Mouse (Mus musculus): ENCODE results near the gene Egfr.

Gene Egfr

DNA sequence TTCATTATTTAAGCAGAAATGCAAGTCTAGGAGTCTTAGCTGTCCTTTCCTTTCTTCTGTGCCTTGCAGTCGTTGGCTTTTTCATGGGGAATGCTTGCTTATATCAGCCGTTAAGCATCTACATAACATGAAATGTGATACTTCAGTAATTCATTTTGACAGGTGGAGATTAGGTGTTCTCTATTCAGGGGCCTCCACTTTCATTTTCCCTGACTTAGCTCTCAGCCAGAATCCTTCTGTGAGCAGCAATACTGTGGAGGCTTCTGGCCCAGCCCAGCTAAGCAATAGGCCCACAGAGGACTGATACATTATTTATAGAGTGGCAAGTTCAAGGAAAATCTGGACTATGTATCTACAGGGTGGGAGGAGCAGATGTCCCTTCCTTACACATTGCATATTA is 25.0 kb downstream of the Egfr start:
- no peak for DNase-seq (ENCODE audit: low read depth, low spot score)

DNA sequence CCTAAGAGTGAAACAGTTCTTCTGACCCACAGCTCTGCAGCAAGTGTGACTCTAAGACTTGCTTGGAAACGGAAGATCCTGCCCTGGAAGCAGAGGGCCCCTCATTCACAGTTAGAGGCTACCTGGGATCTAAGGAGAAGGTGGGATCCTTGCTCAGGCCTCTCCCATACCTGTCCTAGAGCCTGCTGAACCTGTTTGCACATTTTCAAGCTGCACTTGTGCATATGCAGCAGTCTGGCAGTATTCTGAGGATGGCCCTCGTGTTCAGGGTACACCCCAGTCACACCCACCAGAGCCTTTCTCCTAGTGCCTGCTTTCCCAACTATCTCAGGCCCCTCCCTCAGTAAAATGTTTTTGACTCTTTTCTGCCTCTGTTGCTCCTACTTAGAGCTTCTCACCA is 29.6 kb downstream of the Egfr start:
- no peak for DNase-seq (ENCODE audit: low read depth, low spot score)

- no peak for DNase-seq (ENCODE audit: low read depth, low spot score)
Observed at GRCm38 (mm10) chr11:16783926-16784659, 32.1 kb downstream of the Egfr start.

GRCm38 (mm10) chr11:16792638-16793585 is 40.9 kb downstream of the Egfr start:
- no peak for DNase-seq (ENCODE audit: low read depth, low spot score)

- DNase-seq (ENCODE audit: low read depth, low spot score) = no peak
Observed at GRCm38 (mm10) chr11:16795012-16795411, 43.0 kb downstream of the Egfr start.

DNA sequence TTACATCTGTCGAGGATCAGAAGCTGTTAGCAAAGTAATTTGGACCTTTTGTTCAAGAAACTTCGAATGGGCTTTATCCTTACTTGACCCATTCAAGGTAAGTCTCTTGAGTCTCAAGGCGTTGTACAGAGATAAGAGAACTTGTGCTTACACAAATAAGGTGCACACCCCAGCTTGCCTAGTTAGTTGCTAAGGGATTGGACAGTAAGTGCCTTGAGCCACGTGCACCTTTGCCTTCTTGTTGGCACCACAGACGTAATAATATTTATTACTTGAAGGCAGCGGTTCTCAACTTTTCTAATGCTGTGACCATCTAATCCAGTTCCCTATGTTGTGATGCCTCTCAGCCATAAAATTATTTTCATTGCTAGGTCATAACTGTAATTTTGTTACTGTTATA is 43.5 kb downstream of the Egfr start:
- no peak for DNase-seq (ENCODE audit: low read depth, low spot score)

DNA sequence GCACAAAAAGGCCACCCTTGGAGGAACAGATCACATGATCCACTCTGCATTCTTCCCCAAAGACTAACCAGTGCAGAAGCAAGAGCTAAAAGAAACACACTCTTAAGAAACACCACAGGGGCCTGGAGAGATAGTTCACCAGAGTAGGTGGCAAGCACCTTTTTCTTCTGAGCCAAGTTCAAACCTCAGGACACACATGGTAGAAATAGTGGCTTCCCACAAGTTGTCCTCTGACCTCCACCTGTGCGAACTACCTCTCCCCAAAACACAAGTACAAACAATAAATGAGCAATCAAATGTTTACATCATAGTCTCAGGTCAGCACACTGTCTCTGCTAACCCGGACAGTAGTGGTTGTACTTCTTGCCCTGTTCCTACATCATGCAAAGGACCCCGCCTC is 45.5 kb downstream of the Egfr start:
- no peak for DNase-seq (ENCODE audit: low read depth, low spot score)

DNA sequence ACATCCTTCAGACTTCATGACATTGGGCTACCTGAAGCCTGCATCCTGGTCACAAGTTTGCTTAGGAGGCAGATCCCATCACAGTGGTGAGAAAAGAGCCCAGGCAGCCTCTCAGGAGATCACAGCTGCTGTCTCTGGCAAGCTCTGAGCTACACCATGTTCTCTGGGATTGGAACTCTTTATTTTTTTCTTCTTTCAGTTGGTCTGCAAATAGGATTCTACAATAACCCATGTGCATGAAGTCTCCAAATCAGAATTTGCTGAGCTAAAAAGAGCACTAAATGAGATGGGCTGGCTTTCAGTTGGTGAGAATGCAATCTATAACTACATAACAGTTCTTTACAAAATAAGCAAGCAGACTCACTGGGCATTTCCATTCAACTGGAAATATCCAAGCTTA is 46.1 kb downstream of the Egfr start:
- peak; percentile 66 for DNase-seq (ENCODE audit: low read depth, low spot score)

DNA sequence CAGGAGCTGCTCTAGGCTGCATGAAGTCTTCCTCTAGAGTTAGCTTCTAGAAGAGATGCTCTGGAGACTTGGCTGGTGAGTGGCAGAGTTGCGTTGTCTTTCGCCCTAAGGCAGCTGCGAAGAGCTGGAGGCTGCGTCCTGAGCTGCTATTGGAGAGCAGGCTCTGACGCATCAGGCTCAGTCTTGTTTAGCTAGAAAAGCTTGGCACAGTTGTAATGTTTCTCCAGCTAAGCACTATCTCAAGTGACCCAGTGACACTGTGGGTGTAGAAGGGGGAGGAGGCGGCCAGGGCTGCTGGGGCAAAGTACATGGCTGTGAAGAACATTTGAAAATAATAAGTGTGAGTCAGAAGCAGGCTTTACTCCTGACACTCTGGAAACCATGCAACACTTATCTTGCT is 48.5 kb downstream of the Egfr start:
- peak; percentile 47 for DNase-seq (ENCODE audit: low read depth, low spot score)

DNA sequence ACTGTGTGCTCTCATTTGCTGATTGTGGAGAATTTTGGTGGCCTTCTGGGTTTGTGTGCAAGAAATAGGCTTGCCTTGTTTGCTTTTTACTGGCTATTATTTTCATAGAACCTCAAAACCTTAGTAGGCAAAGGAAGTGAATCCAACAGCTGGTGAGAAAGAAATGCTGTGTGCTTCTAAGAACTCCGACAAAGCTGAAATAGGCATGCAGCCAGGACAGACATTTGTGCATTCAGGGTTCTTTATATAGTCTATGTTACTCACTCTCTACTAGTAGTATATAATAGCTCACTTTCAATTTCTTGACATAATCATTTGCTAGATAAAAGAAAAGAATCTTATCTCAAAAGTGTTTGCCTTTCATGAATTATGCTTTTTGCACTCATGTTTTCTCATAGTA is 50.7 kb downstream of the Egfr start:
- DNase-seq (ENCODE audit: low read depth, low spot score) = peak; percentile 82

DNA sequence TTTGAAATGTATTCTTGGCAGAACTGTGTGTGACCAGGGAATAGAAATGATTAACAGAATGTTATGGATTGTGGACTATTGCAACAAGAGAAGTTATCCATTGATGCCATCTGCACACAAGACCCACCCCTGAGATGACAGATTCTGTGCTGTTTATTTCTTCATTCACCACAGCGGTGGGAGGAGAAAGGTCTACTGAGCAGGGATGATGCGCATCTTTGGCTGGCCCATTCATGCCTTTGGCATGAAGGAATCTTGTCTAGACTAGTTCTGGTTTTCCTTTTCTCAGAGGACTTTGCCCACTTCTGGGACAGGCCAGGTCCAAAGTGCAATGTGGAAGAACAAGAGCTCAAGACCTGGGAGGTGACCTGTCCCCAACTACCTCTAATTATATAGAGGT is 52.0 kb downstream of the Egfr start:
- DNase-seq (ENCODE audit: low read depth, low spot score) = no peak

- DNase-seq (ENCODE audit: low read depth, low spot score) = no peak
Observed at GRCm38 (mm10) chr11:16805886-16806285, 53.9 kb downstream of the Egfr start.

GRCm38 (mm10) chr11:16809161-16809967 is 57.4 kb downstream of the Egfr start:
- DNase-seq (ENCODE audit: low read depth, low spot score) = no peak

GRCm38 (mm10) chr11:16810086-16810485 is 58.1 kb downstream of the Egfr start:
- peak; percentile 20 for DNase-seq (ENCODE audit: low read depth, low spot score)

GRCm38 (mm10) chr11:16813298-16813697 is 61.3 kb downstream of the Egfr start:
- DNase-seq (ENCODE audit: low read depth, low spot score) = no peak

DNA sequence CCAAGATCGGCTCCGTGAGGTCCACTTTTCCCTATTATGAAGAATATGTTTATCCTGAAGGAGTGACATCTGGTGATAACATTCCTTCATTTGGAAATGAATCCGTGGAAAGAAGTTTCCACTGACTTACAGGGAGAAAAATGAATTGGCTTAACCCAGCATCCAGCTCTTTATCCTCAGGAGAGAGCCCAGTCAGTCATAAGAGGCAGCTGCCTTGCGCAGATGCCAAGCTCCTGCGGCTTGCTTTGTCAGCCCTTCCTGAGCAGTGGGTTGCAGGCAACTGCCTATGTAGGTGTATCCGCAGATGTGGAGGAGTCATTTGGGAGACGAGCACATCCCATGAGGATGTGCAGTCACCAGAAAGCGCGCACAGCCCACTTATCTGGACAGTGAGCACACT is 64.4 kb downstream of the Egfr start:
- DNase-seq (ENCODE audit: low read depth, low spot score) = peak; percentile 25

DNA sequence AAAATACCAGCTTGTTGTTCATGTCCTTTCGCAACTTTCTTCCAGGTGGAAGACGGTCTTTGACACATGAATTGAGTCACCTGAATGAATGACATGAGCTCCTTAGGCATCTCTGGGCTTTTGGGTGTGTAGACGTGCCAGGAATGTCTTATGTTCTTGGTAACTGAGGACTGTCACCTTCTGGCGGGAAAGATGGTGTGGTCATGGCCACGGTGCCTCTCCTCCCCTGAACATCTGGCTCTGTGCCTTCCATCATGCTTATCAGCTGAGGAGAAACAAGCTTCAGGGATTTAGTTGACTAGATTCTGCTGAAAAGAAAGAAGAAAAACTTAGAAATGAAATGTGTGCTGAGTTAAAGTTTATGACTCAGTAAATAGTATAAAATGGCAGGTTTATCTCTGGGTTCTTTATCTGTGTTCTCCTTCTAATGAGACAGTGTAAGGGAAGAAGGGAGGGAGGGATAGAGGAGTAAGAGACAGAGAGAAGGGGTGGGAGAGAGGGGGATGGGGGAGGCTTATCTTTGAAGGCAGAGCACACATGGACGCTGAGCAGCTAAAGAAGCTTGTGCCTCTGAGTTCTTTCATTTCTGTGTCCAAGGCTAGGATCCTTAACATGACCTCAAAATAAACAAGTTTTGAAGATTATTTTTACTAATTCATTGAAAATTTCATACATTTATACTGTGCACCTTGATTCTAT is 65.5 kb downstream of the Egfr start:
- no peak for DNase-seq (ENCODE audit: low read depth, low spot score)

- no peak for DNase-seq (ENCODE audit: low read depth, low spot score)
Observed at GRCm38 (mm10) chr11:16819424-16819823, 67.4 kb downstream of the Egfr start.

DNA sequence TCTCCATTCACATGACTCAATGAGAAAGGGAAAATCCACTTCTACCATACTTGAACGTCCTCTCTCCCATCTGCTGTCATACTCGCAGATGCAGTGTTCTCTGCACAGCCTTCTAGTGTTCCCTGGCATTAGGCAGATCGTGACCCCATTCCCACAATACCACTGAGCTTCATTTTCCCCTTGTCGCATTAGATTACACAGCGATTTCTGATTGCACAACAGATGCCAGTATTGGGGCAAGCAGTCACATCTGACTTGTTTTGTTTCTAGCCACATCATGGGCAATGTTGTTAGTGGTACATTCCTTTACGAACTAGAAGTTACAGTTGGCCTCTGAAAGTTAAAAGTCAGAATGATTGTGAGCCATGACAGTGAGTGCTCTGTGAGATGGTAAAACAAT is 68.1 kb downstream of the Egfr start:
- no peak for DNase-seq (ENCODE audit: low read depth, low spot score)

DNA sequence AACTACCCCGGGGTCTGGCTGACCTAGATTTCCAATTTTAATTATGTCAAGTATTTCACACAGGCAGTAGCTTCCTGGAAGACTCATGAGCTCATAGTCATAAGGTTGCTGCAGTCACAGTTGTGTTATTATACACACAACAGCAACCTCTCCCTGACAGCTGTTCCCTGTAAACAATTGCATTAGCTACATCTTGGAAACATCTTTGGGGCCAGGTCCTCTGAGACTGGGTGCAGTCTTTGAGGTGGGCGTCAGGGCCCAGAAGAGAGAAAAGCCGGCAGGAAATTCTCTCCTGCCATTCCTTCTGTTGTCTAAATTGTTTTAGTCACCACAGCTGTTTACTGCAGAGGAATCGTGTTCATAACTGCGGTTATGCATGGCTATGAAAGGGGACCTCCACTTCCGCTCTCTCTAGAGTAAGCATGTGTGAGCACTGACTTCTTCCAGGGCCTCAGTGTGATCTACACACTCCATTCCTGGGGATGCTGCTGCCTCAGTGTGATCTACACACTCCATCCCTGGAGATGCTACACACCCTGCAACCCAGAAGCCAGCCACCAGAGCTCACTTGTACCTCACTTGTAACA is 69.8 kb downstream of the Egfr start:
- no peak for DNase-seq (ENCODE audit: low read depth, low spot score)
